Mouse (Mus musculus): ENCODE measurements around the gene Tom1. TPM values are rescaled to one million over a fixed set of nuclear protein-coding genes. Genes with fewer than 3 reads are reported as not detected.

Gene Tom1
- 19.6 TPM for polyA plus RNA-seq (2014; fragmentation: Illumina TruSeq; extraction: RNeasy Lipid Tissue Mini Kit (QIAGEN cat#74804); ENCODE audit: insufficient read depth, low read depth, low replicate concordance)

DNA sequence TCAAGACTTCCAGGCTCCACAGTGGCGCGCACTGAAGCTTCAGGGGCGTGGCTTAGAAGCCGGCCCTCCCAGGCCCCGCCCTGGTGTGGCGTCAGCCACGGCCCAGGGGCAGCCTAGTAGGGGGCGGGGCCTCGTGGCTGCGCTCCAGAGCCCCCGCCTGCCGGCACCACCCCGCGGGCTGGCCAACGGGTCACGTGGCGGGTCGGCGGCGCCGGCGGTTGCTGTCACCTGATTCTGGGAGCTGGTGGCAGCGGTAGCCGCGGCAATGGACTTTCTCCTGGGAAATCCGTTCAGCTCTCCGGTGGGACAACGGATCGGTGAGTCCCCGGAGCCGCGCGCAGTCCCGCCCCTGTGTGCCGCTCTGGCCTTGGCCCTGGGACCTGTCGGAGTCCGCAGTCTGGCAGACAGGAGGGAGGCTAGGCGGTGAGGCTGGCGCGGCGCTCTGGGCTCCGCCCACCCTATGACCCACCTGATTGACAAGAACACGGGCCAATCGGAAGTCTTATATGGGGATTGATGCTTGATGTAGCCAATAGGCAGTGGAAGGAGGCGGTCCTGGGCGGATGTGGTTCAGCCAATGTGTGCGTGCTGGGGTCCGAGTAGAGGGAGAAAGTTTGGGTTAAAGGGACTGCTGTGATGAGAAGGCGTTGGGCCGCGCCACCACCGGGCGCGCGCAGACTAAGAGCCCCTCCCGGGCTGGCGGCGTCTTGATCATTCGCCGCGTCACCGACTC is at the start of gene Tom1:
TSS of gene Tom1 (plus strand) at position 195 of the 733 bp plus-strand sequence.

DNA sequence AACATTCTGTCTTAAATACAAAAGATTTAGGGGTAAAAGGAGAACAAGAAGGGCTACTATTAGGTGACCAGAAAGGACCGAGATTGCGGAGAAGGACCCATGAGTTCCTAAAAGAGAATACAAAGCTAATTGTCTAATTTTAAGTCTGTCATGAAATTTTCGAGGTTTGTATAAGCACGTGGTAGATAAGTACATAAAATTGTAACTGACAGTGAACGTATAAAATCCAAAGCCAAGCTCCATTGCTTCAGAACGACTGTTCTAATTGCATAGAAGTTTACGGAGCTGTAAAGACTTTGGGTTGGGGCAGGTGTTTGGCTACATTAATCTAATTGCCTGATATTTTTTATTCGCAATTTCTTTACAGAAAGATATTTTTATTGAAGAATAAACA is 40.4 kb upstream of the Tom1 start, which contains the start of gene Hmgxb4:
TSS of gene Hmgxb4 (plus strand) at position 276 of the 394 bp plus-strand sequence.

DNA sequence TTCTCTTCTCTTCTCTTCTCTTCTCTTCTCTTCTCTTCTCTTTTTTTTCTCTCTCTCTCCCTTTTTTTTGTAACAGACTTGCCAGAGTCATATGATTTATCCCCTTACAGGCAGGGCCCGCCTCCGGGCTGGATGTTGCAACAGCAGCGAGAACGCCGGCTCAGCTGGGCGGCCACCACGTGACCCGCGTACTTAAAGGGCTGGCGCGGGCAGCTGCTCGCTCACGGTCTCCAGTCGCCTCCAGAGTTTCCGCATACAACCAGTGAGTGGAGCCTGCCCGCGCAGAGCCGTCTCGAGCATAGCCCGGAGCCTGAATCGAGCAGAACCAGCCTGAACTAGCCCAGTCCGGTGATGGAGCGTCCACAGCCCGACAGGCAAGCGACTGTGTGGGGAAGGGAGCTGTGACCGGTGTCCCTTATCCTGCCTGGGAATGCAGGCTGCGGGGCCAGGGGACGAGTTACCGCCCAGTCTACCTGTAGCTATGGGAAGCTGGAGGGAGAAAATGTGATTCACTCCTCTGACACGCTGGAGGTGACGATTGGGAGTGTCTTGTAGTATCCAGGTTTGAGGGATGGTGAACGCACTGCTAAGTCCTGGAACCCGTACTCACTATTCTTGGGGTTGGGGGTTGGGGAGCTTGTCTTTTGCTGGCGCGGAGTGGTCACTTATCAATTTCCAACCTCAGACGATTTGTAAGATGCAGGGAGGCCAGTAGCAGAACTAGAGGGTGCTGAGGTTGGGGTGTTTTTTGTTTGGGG is 60.1 kb downstream of the Tom1 start, which contains the start of gene Hmox1:
TSS of gene Hmox1 (plus strand) at position 223 of the 758 bp plus-strand sequence.

DNA sequence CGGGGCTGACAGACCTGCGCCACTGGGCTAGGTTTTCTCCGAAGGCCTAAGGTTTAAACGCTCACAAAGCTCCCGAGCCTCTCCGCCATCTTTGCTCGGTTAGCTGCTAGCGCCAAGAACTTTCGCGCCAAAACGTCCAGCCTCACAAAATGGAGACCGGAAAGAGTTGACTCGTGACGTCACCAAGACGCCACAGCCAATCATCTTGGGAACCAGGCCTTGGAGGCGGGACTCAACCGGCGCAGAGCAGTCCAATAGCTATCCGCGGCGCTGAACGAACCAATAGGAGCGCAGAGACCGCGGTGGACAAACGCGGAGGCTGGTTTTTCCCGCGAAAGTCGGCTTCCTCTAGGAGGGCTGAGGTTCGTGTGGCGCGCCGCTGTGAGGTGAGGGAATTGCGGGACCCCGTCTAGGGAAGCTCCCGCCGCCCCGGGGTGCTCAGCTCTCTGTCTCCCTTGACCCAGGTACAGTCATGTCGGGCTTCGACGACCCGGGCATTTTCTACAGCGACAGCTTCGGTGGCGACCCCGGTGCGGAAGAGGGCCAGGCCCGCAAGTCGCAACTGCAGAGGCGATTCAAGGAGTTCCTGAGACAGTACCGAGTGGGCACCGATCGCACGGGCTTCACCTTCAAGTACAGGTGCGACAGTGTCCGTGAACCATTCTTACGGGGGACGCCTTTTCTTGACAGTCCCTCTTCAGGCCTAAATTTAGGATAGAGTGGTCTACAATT is 75.9 kb downstream of the Tom1 start, which contains the start of gene Mcm5:
TSS of gene Mcm5 (plus strand) at position 334 of the 732 bp plus-strand sequence.

Other genes starting within 250 kb of the Tom1 start
- gene Isx, start 160.5 kb upstream of the Tom1 start, polyA plus RNA-seq (2014; fragmentation: Illumina TruSeq; extraction: RNeasy Lipid Tissue Mini Kit (QIAGEN cat#74804); ENCODE audit: insufficient read depth, low read depth, low replicate concordance): not detected
- 10.1 TPM for gene Hmgxb4, start 40.3 kb upstream of the Tom1 start, polyA plus RNA-seq (2014; fragmentation: Illumina TruSeq; extraction: RNeasy Lipid Tissue Mini Kit (QIAGEN cat#74804); ENCODE audit: insufficient read depth, low read depth, low replicate concordance)
- 35.2 TPM for gene Hmox1, start 59.9 kb downstream of the Tom1 start, polyA plus RNA-seq (2014; fragmentation: Illumina TruSeq; extraction: RNeasy Lipid Tissue Mini Kit (QIAGEN cat#74804); ENCODE audit: insufficient read depth, low read depth, low replicate concordance)
- 5.2 TPM for gene Mcm5, start 75.9 kb downstream of the Tom1 start, polyA plus RNA-seq (2014; fragmentation: Illumina TruSeq; extraction: RNeasy Lipid Tissue Mini Kit (QIAGEN cat#74804); ENCODE audit: insufficient read depth, low read depth, low replicate concordance)
- 1.5 TPM for gene Rasd2, start 180.2 kb downstream of the Tom1 start, polyA plus RNA-seq (2014; fragmentation: Illumina TruSeq; extraction: RNeasy Lipid Tissue Mini Kit (QIAGEN cat#74804); ENCODE audit: insufficient read depth, low read depth, low replicate concordance)

Measured in lung, adult 10 weeks (tissue).